Mouse (Mus musculus): Measurements from ENCODE around the gene Glrx5.

DNA sequence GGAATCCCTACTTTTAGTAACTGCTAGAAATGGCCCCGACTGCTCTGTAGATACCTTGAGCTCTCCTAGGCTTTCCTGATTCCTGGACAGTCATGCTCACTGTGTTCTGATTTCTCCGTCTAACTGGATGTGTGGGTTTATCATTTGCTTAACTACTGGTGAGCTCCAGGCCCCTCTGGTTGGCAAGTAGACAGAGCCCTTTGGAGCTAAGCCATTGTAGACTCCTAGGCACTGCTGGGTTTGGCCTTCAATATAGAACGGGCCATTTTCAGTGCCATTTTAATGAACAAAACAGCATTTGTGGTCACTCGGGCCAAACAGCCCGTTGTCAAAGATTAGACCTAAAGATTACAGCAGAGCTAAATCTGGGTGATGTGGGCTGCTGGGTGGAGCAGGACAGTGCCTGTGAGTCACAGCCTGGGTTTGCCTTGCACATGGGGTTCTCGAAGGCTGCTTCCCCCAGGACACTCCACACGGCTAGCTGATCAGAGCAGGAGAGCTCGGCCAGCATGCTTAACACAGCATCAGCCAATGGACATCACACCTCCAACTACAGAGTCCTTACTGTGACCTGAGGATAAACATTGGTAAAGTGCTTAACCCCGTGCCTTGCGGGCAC lies 40.3 kb upstream of the Glrx5 start:
- TF ChIP-seq GATA1 (IDR thresholded peaks at IDR 0.05; ENCODE audit: borderline replicate concordance, low read length) = no peak
- no peak for TF ChIP-seq FLI1 (IDR thresholded peaks at IDR 0.05; ENCODE audit: low read length)
